Mouse (Mus musculus) neutrophil, adult 65 days (primary cell): ENCODE measurements around the gene Sfrp4. TPM values are rescaled to one million over a fixed set of nuclear protein-coding genes. Genes with fewer than 3 reads are reported as not detected.

ENCODE experiments used
- total RNA-seq: library from RNA; stranded (reverse); gene quantifications from 2 replicates; pipeline ENCODE4 v1.2.4, GENCODE M21; 2023

Gene Sfrp4
- total RNA-seq: 0.60 TPM in 1 of 2 replicates, not detected in the other

GRCm38 (mm10) chr13:19622573-19623227 is at the start of gene Sfrp4:
TSS of gene Sfrp4 (plus strand) at chr13:19623104.

GRCm38 (mm10) chr13:19619216-19619927 is 3.5 kb upstream of the Sfrp4 start, which contains the start of gene Epdr1:
TSS of gene Epdr1 (minus strand) at chr13:19619927.

Other genes starting within 250 kb of the Sfrp4 start
- gene Stard3nl, start 227.3 kb upstream of the Sfrp4 start, total RNA-seq: 26.3 and 30.0 TPM in 2 replicates
- gene Epdr1, start 3.2 kb upstream of the Sfrp4 start, total RNA-seq: 0.16 and 0.47 TPM in 2 replicates
- not detected in 2 replicates for gene Nme8, start 74.7 kb downstream of the Sfrp4 start, total RNA-seq
- gene Gpr141, start 201.2 kb downstream of the Sfrp4 start, total RNA-seq: 141 and 173 TPM in 2 replicates